Mouse (Mus musculus) layer of hippocampus, adult 11-12 months (tissue): ENCODE results near the gene Krtdap.
"Not testable (repeated sequence)": the region's sequence is repeated elsewhere in the genome, so short reads cannot be mapped to it uniquely, and the experiment has no call there.

Source experiments
- DNase-seq: peaks from one replicate; pipeline ENCODE4 v3.0.0; 2022; ENCODE audit warnings: low spot score

The Krtdap gene

DNA sequence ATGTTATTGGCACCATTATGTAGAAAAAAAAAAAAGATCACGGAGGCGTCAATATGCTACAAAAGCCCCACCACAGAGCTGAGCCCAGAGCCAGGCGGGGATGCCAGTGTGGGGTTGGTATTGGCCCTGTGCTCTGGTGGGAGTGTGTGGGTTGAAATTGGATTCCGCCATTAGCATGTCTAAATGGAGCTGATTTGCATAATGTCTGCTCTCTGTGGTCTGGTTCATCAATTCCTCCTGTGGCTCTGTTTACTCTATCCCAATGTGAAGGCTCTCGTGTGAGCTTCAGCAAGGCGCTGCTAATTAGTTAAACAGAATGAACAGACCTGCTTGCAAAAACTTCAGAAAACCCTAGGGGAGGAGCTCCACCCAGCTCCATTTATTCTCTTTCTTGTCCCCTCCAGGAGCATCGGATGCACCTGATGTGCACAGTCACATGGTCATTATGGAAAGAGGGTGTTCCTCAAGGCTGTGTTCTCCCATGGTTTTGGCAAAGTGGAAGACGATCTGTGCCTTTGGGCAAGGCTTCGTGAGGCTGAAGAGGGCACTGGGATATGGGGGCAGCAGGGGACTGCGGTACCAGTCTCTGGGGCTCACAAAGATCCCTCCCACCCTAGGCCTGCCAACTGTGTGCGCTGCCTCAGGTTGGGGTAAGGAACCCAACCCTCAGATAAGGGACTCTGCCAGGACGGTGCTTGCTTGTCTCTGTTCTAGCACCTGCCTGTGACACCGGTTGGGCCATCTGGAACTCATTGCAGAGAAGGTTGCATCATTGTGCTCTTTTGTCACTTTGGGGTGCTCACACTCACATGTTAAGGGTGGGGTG is 1.8 kb upstream of the Krtdap start:
- peak; percentile 43 for DNase-seq

GRCm38 (mm10) chr7:30790141-30790540 is 2.4 kb downstream of the Krtdap start:
- DNase-seq = no peak

DNA sequence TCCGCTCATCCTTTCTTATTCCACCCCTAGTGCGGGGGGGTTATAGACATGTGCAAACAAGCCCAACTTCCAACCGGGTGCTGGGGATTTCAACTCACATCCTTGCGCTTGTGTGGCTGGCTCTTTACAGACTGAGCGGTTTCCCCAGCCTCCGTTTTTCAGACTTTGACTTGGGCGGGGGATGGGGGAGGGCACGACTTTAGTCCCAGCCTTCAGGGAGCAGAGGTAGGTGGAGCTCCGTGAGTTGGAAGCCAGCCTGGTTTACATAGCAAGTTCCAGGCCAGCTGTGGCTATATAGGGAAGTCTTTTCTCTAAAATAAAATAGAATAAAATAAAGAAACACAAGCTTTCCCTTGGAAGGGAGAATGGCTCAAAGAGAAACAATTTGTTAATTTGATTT is 4.2 kb downstream of the Krtdap start:
- no peak for DNase-seq

DNA sequence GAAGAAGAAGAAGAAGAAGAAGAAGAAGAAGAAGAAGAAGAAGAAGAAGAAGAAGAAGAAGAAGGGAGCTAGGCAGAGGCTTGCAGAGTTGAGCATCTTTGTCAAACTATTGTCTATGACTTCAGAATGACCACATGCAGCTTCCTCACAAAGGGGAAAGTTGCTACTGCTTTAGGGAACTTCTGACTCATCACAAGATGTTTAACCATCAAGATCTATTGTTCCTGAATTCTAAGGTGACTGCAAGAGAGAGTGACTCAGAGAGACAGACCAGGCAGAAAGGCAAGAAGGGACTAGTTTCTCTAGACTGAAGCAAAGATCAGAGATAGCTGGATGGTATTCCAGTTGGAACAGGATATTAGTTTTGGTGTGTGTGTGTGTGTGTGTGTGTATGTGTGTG is 7.2 kb downstream of the Krtdap start:
- DNase-seq = no peak

GRCm38 (mm10) chr7:30796790-30797189 is 9.1 kb downstream of the Krtdap start:
- DNase-seq = peak; percentile 22

GRCm38 (mm10) chr7:30800653-30801052 is 13.0 kb downstream of the Krtdap start:
- no peak for DNase-seq

GRCm38 (mm10) chr7:30803256-30803655 is 15.6 kb downstream of the Krtdap start:
- no peak for DNase-seq

DNA sequence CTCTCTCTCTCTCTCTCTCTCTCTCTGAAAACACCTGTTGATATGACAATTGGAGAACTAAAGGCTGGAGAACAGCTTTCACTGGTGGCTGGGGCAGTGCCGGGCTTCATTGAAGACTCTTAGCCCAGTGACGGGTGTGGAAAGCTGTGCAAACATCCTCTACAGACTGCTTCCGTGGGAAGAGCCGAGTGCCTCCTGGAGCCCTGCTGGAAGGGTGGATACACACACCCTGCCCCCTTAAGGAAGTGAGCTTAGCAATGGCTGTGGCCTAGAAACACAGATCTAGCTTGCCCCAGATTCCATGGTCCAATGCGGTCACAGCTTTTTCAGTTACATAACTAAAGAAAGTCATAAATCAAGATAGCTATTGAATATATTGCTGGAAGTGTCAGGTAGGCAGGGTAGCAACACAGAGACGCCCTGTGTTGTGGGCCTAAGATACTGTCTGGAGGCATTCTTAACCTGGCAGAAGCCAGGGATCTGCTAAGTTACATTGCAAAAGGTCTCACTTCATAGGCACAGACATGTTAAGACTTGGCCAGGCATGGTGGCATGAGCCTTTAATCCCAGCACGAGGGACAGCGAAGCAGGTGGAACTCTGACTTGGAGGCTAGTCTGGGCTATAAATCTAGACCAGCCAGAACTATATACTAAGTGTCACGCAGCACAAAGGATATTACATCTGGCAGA is 16.5 kb downstream of the Krtdap start:
- no peak for DNase-seq

- no peak for DNase-seq
These were observed 18.2 kb downstream of the Krtdap start for GRCm38 (mm10) chr7:30805924-30806323.

DNA sequence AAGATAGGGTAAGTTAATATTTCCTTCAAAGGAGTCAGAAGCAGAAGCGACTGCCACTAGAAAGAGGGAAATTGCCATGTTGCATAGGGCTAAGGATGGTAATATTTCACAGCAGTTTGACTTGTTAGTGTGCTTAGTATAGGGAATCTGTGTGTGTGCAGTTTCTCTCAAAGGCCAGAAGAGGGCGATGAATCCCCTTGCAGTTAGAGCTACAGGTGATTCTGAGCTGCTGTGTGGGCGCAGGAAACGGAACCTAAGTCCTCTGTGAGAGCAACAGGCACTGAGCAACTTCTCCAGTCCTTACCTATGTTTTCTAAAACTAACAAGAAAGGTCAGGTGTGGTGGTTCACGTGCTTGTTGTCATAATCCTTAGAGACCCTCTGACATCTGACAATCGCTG is 22.6 kb downstream of the Krtdap start:
- no peak for DNase-seq

DNA sequence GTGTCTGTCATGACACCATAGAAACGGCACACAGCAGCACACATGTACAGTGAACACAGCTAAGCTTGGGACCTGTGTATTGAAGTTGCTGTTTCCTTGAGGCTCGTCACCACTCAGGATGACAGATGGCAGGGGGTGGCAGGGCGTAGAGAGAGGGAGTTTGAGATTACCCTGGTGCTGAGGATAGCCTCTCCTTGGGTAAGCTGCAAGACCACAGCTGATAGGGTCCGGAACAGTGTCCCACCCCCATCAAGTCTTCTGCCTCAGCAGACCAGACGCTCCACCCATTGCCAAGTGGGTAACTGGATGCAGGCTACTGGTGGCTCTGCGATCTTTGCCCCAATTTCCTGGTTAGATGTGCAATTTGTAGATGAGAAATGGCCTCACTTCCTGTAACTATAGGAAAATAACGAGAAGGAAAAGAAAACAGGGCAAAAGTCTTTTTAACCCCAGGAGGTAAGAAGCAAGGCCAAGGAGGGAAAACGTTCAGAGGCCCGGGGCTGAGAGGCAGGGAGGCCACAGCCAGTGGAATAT is 24.1 kb downstream of the Krtdap start:
- no peak for DNase-seq

DNA sequence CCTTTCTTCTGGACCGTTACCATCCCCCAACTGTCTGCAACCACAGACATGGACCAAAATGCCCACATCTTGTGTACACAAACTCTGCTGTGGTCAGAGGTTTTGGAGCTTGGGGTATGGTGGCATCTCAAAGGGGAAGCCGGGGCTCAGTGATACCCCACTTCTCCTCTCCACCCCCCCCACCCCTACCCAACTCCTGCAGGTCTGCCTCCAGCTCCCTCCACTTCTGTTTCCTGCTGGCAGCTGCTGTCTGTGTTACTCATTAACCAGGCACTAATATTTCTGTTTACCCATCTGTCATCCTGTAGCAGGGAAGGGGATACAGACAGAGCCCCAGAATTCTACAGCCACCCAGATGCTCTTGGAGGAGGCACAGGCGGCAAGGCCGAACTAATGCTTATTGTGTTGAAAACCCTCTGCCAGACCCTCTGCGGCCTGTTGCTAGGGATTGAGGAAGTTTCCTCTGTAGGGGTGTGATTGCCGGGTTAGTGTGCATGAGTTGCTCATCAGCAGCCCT is 24.7 kb downstream of the Krtdap start:
- no peak for DNase-seq

DNA sequence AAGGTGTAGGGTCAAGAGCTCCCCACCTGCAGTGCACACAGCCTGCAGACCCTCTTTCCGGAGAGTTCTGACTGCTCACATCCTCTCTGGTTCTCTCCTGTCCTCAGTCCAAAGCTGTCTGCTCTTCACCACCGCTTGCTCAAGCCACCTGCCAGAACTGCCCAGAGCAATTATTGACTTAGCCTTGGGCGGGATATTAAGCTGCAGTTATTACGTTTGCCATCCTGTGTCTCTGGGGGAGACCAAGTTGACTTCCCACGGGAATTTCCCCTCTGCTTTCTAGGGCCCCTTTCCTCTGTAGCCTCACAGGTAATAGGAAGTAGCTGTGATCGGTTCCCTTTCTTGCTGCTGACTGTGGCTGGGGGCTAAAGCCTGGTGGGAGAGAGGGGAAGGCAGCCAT is 32.4 kb downstream of the Krtdap start:
- DNase-seq = no peak

DNA sequence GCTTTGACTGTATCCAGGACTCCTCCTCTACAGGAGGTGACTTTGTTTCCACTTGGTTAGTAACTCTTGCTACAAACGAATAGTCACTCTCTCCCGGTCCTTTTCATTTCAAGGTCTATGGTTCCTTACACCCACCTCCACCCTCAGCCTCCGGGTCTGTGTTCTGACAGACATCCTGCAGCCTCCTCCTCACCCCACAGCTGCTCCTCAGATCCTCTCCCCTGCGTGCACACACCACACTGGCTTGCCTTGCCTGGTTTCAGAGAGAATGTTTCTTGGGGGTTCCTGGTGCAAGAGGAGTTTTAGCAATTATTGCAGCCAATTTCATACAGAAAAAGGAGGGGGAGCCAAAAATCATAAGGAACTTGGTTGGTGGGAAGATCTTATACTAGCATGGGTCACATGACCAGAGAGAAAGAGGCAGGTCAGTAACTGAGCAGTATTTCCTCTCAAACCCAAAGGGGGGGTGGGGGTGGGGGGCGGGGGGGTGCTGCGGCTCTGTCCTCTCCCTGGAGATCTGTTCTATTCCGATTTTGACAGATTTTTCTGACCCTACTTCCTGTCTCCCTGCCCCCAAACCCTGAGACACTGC is 33.3 kb downstream of the Krtdap start:
- DNase-seq = no peak

- DNase-seq = no peak
These were observed 33.8 kb downstream of the Krtdap start for GRCm38 (mm10) chr7:30821532-30821931.

GRCm38 (mm10) chr7:30823675-30824074 is 36.0 kb downstream of the Krtdap start, which contains the start of gene Ffar2:
Ffar2 (minus strand) TSS chr7:30823775.
- DNase-seq = no peak

DNA sequence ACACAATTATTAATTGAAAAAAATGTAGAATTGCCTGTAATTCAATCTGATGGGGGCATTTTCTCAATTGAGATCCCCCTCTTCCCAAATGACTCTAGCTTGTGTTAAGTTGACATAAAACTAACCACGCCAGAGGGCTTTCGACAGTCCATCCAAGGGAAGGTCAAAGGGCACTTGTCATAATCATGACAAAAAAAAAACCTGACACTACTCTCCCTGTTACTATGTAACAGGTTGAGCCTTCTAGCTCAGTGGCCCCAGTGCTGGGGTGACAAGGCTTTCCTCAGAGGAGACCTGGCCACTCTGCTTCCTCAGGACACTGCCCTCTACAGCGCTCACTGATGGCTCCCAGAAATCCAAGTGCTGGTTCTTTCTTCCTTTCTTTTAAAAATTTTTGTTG is 36.6 kb downstream of the Krtdap start:
- no peak for DNase-seq

DNA sequence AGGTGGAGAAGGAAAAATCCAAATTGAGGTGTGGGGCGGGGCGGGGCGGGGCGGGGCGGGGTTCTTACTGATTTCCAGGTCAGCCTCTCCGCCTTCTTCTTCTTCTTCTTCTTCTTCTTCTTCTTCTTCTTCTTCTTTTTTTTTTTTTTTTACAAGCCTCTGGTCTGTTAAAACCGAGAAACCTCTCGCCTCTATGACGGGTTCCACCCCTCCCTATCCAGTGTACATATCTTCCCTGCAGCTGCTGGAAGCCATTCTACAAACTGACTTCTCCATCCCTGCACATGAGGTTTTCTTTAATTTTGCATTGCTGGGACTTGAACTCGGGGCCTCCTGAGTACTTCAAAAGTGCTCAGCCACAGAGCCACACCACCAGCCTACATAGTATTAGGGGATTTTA is 39.0 kb downstream of the Krtdap start:
- no peak for DNase-seq

DNA sequence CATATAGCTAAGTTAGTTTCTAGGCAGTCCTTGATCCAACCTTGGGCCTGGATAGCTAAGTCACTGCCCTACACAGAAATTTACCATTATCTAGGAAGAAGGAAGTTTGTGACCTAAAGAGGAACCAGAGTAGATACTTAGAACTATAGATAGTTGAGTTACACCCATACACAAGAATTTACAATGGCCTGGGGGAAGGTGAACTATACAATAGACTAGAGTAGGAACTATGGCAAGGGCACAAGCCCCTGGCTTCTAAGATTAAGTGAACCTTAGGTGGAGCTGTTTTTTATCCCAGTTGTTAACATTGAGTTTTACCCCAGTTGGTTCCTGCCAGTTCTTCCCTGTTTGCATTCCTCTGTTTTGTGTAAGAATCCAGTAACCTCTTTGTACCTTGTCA is 41.2 kb downstream of the Krtdap start:
- not testable (repeated sequence) for DNase-seq

GRCm38 (mm10) chr7:30829428-30829827 is 41.7 kb downstream of the Krtdap start:
- DNase-seq = no peak

DNA sequence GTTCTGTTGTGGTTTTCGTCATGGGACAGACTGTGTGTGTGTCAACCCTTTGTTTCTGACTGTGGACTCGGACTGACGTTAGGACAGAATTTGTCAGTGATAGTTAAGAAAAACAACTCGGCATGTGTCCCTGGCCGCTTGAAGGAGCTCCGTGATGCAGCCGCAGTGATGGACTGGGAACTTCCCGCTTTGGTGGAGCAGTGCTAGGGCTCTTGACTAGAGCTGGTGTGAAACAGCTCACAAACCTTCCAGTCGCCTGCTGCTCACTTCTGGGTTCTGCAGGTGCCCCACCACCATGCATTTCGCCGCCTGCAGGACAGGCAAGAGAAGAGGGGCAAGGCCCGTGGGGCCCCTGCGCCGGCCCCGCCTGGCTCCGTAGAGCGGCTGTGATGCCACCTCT is 44.6 kb downstream of the Krtdap start:
- no peak for DNase-seq

- not testable (repeated sequence) for DNase-seq
These were observed 45.0 kb downstream of the Krtdap start for GRCm38 (mm10) chr7:30832684-30833083.

DNA sequence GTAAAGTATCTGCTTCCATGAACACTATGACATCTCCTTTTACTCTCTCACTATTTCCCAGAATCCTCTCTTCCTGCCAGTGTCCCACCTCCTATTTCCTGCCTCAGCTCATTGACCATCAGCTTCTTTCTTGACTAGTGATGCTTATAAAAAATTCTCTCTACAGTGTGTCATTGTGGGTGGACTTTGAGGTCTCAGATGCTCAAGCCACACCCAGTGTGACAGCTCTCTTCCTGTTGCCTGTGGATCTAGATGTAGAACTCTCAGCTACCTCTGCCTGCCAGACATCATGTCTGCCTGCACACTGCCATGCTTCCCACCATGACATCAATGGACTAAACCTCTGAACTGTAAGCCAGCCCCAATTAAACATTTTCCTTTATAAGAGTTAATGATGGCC is 49.6 kb downstream of the Krtdap start:
- DNase-seq = no peak
